Mouse (Mus musculus) hindbrain, embryonic 14.5 days (tissue): Measurements from ENCODE around the gene Calr3. TPM values are rescaled to one million over a fixed set of nuclear protein-coding genes. Genes with fewer than 3 reads are reported as not detected.

ENCODE experiments used
- ATAC-seq: fragments of 200-750 bp; cut with Nextera tagmentation; 2 replicates; pipeline ENCODE4 v1.8.0; 2017; ENCODE audit warnings: moderate number of reproducible peaks, mild to moderate bottlenecking, moderate TSS enrichment, moderate library complexity; ENCODE audit not compliant: low FRiP score
- DNase-seq: peaks from one replicate; pipeline ENCODE4 v3.0.0-alpha.2; 2015; ENCODE audit warnings: low spot score
- H3K27ac ChIP-seq: fragments of 300-500 bp; sonication (generic); 2 replicates; pipeline ENCODE4 v1.5.1; 2014; ENCODE audit warnings: mild to moderate bottlenecking, moderate library complexity
- H3K27me3 ChIP-seq: fragments of 300-500 bp; sonication (generic); 2 replicates; pipeline ENCODE4 v1.6.1; 2014; ENCODE audit warnings: mild to moderate bottlenecking, low read length, mixed read lengths; ENCODE audit not compliant: control insufficient read depth, insufficient read depth
- H3K36me3 ChIP-seq: fragments of 300-500 bp; sonication (generic); replicated peaks from 2 replicates; pipeline ENCODE4 v1.6.1; 2014; ENCODE audit not compliant: control insufficient read depth, insufficient read depth
- H3K4me1 ChIP-seq: fragments of 300-500 bp; sonication (generic); replicated peaks from 2 replicates; pipeline ENCODE4 v1.6.1; 2014; ENCODE audit warnings: antibody characterized with exemption, low read length, mixed read lengths; ENCODE audit not compliant: control insufficient read depth, insufficient read depth
- H3K4me2 ChIP-seq: fragments of 300-500 bp; sonication (generic); replicated peaks from 2 replicates; pipeline ENCODE4 v1.6.1; 2014; ENCODE audit warnings: mild to moderate bottlenecking, moderate library complexity
- H3K4me3 ChIP-seq: fragments of 300-500 bp; sonication (generic); replicated peaks from 2 replicates; pipeline ENCODE4 v1.5.1; 2014; ENCODE audit warnings: mild to moderate bottlenecking, low read length
- H3K9ac ChIP-seq: fragments of 300-500 bp; sonication (generic); 2 replicates; pipeline ENCODE4 v1.6.1; 2014
- H3K9me3 ChIP-seq: fragments of 300-500 bp; sonication (generic); 2 replicates; pipeline ENCODE4 v1.6.1; 2016; ENCODE audit warnings: low read length; ENCODE audit not compliant: control insufficient read depth
- WGBS: fragments of 180-500 bp; shearing (Covaris S2); extraction: QIAGEN DNeasy Blood & Tissue Kit; methylation state at CpG from one replicate; pipeline ENCODE4 v1.1.7; 2014; 5-methylcytosine and 5-hydroxymethylcytosine counted together
- polyA plus RNA-seq: library from polyadenylated mRNA; unstranded; fragments of >200 nt; fragmentation: Nextera tagmentation; extraction: Ambion mirVana; gene quantifications from 2 replicates; pipeline ENCODE4 v1.2.1, GENCODE M21; 2014

Gene Calr3
- polyA plus RNA-seq, 1 experiment from 2014 or later: 0.92 TPM

GRCm38 (mm10) chr8:72470684-72471083 lies 27.0 kb upstream of the Calr3 start:
- peaks cover 77% of the 10 kb centered on the region for H3K36me3 ChIP-seq
- no peak overlapping the region for H3K9ac ChIP-seq
- DNase-seq: no peak
- H3K9me3 ChIP-seq: no peaks in the 10 kb centered on the region
- no peak overlapping the region for H3K4me3 ChIP-seq
- no peak overlapping the region for H3K27ac ChIP-seq
- no peak for ATAC-seq
- WGBS: 91% methylated on average over 7 of the region's 7 CpGs
- H3K27me3 ChIP-seq: no peaks in the 10 kb centered on the region
- peaks cover 13% of the 10 kb centered on the region for H3K4me1 ChIP-seq
- no peak overlapping the region for H3K4me2 ChIP-seq

DNA sequence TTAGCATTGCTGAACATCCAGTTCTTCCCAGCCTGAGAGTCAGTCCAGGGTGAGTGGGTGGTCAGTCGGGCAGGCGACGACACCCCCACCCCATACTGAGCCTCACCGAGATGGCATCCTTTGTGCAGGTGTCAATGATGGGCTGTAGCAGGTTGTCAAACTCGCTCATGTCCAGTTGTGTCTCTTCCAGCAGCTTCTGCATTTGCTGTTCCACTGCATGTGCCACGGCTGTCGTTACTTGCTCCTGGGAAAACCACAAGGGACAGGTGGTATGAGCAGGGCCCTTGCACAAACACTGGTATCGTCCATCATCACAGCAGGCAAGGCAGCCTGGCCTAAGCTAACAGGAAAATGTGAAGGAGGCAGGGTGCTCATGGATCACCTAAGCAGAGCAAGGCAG lies 26.3 kb upstream of the Calr3 start:
- DNase-seq: no peak
- Histone ChIP-seq H3K4me1 (peaks cover 12% of the 10 kb centered on the region), H3K9me3 (no peaks in the 10 kb centered on the region), H3K9ac (no peak overlapping the region), H3K27me3 (no peaks in the 10 kb centered on the region), H3K4me2 (no peak overlapping the region), H3K4me3 (no peak overlapping the region), H3K27ac (no peak overlapping the region), H3K36me3 (peaks cover 84% of the 10 kb centered on the region)
- ATAC-seq: no peak
- 95% methylated on average over 8 of the region's 8 CpGs for WGBS

GRCm38 (mm10) chr8:72469243-72469642 lies 25.6 kb upstream of the Calr3 start:
- WGBS: 91% methylated on average over 2 of the region's 2 CpGs
- Histone ChIP-seq H3K4me3 (no peak overlapping the region), H3K9ac (no peak overlapping the region), H3K27me3 (no peaks in the 10 kb centered on the region), H3K27ac (no peak overlapping the region), H3K9me3 (no peaks in the 10 kb centered on the region), H3K4me2 (no peak overlapping the region), H3K36me3 (peaks cover 91% of the 10 kb centered on the region), H3K4me1 (peaks cover 10% of the 10 kb centered on the region)
- DNase-seq: no peak
- no peak for ATAC-seq

GRCm38 (mm10) chr8:72464211-72464610 lies 20.5 kb upstream of the Calr3 start:
- Histone ChIP-seq H3K9me3 (no peaks in the 10 kb centered on the region), H3K27ac (no peak overlapping the region), H3K27me3 (no peaks in the 10 kb centered on the region), H3K36me3 (peaks cover 100% of the 10 kb centered on the region), H3K4me2 (no peak overlapping the region), H3K9ac (no peak overlapping the region), H3K4me3 (no peak overlapping the region), H3K4me1 (no peaks in the 10 kb centered on the region)
- WGBS: 95% methylated on average over 10 of the region's 10 CpGs
- ATAC-seq: no peak
- no peak for DNase-seq

GRCm38 (mm10) chr8:72459881-72460533 lies 16.3 kb upstream of the Calr3 start:
- no peaks in the 10 kb centered on the region for H3K9me3 ChIP-seq
- ATAC-seq: no peak
- 88% methylated on average over 4 of the region's 4 CpGs for WGBS
- peaks cover 77% of the 10 kb centered on the region for H3K36me3 ChIP-seq
- H3K9ac ChIP-seq: no peak overlapping the region
- DNase-seq: no peak
- H3K27ac ChIP-seq: no peak overlapping the region
- H3K4me2 ChIP-seq: no peak overlapping the region
- no peaks in the 10 kb centered on the region for H3K4me1 ChIP-seq
- H3K4me3 ChIP-seq: no peak overlapping the region
- H3K27me3 ChIP-seq: no peaks in the 10 kb centered on the region

DNA sequence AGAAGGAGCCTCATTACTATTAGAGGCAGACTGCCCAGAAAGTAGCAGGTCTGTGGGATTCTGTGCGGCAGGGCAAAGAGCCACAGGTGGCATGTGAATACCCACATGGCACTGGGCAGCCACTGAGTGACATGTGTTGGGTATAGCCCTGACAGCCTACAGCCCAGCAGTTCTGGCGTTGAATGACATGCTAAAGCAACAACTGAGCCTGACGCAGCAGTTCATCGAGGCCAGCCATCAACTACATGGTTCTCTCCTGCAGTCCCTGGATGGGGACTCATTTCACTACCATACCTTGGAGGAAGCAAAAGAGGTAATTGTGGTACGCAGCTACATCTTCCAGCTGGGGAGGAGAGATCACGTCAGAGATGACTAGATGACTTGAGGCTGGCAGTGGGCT lies 14.8 kb upstream of the Calr3 start:
- no peaks in the 10 kb centered on the region for H3K27me3 ChIP-seq
- no peak for DNase-seq
- H3K27ac ChIP-seq: no peak overlapping the region
- no peak overlapping the region for H3K9ac ChIP-seq
- H3K4me1 ChIP-seq: no peaks in the 10 kb centered on the region
- no peak for ATAC-seq
- peaks cover 77% of the 10 kb centered on the region for H3K36me3 ChIP-seq
- 88% methylated on average over 6 of the region's 6 CpGs for WGBS
- no peak overlapping the region for H3K4me2 ChIP-seq
- H3K4me3 ChIP-seq: no peak overlapping the region
- no peaks in the 10 kb centered on the region for H3K9me3 ChIP-seq

- Histone ChIP-seq H3K4me1 (no peaks in the 10 kb centered on the region), H3K27ac (no peak overlapping the region), H3K36me3 (peaks cover 77% of the 10 kb centered on the region), H3K9me3 (no peaks in the 10 kb centered on the region), H3K4me3 (no peak overlapping the region), H3K4me2 (no peak overlapping the region), H3K27me3 (no peaks in the 10 kb centered on the region), H3K9ac (no peak overlapping the region)
- WGBS: 93% methylated on average over 3 of the region's 3 CpGs
- DNase-seq: no peak
- no peak for ATAC-seq
Observed at GRCm38 (mm10) chr8:72457806-72458205, 14.1 kb upstream of the Calr3 start.

DNA sequence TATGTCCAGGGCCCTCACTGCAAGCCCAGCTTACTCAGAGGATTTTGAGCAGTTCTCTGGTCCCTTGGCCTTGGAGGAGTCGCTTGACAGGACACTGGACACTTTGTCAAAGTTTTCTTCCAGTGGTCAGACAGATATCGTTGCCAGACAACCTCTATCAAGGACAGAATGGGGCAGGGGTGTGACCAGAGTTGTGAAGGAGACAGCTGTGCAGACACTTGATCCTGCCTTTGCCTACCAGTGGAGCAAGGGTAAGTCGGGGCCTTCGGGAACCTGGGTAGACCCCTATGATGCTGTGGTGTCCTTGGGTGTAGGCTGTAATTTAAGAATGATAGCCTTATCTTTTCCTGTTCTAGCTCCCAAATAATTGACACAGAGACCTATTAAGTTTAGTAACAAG lies 11.6 kb upstream of the Calr3 start:
- Histone ChIP-seq H3K9me3 (no peaks in the 10 kb centered on the region), H3K9ac (no peak overlapping the region), H3K27ac (no peak overlapping the region), H3K4me3 (no peak overlapping the region), H3K27me3 (no peaks in the 10 kb centered on the region), H3K4me2 (no peak overlapping the region), H3K36me3 (peaks cover 75% of the 10 kb centered on the region), H3K4me1 (no peaks in the 10 kb centered on the region)
- ATAC-seq (no peak), DNase-seq (no peak)
- WGBS: 96% methylated on average over 4 of the region's 4 CpGs

DNA sequence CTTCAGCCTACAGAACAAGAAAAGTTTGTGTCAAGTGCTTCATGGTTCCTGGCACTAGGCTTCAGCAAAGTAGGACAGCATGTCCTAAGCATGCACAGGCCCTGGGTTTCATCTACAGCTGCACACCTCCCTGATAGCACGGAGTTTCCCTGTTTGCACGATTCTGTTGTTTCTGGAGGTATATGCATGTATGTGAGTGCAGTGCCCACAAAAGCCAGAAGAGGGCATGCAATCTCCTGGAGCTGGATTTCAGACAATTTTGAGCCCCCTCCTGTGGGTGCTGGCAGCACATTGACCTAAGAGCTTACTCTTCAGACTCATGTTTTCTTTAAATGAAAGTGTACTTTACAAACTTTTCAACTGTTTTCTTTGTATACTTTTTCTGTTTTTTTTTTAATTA lies 10.2 kb upstream of the Calr3 start:
- H3K4me3 ChIP-seq: no peak overlapping the region
- no peak overlapping the region for H3K9ac ChIP-seq
- 97% methylated on average over 2 of the region's 2 CpGs for WGBS
- no peaks in the 10 kb centered on the region for H3K4me1 ChIP-seq
- no peaks in the 10 kb centered on the region for H3K9me3 ChIP-seq
- H3K27ac ChIP-seq: no peak overlapping the region
- no peaks in the 10 kb centered on the region for H3K27me3 ChIP-seq
- DNase-seq: no peak
- H3K36me3 ChIP-seq: peaks cover 75% of the 10 kb centered on the region
- no peak for ATAC-seq
- no peak overlapping the region for H3K4me2 ChIP-seq

DNA sequence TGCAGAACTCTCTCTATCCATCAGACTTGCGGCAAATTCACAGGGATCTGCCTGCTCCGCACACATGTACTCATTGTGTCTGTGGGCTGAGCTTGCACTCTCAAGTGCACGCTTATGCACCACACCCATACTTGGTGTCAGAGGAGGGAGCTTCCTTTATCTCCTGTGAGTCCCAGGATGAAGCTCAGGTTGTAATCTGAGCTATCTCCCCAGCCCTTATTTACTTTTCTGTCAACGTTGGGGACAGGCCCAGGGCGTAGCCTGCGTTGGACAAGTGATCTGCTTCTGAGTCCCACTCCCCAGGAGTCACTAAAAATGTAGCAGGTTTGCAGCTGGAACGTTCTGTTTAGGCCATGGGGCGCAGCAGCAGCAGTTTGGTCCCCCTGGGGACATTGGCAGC lies 7.8 kb upstream of the Calr3 start:
- Histone ChIP-seq H3K9ac (no peak overlapping the region), H3K4me2 (no peak overlapping the region), H3K9me3 (no peaks in the 10 kb centered on the region), H3K4me1 (no peaks in the 10 kb centered on the region), H3K36me3 (peaks cover 72% of the 10 kb centered on the region), H3K27ac (no peak overlapping the region), H3K4me3 (no peak overlapping the region), H3K27me3 (no peaks in the 10 kb centered on the region)
- no peak for DNase-seq
- 89% methylated on average over 8 of the region's 8 CpGs for WGBS
- no peak for ATAC-seq
